Mouse (Mus musculus): ENCODE measurements at regions not wholly inside any gene's neighbourhood (a gene's known extent, or its start where the extent isn't known, plus 50 kb on each side); places are given as distances from the start of the nearest gene placed in this dataset.

DNA sequence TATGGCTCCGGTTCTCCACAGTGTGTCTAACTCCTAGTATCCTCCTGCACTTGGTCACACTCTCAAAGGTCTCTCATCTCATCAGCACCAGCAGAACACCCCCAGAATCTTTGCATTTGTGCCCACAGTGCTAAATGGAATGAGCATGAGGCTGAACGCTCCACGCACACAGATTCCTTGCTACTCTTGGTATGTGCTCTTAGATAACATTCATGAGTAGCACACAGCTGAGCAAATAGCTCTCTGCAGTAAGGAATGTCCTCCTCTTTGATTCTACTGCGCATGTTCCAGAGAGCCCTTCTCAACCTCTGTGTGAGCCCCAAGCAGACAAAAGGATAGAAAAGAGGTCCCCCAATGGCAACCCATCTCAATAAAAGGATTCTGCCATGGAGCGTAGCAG lies 326.1 kb upstream of the Zfp637 start:
- DNase-seq (ENCODE audit: low spot score) (no peak), ATAC-seq (ENCODE audit: low FRiP score, low read depth) (no peak)

DNA sequence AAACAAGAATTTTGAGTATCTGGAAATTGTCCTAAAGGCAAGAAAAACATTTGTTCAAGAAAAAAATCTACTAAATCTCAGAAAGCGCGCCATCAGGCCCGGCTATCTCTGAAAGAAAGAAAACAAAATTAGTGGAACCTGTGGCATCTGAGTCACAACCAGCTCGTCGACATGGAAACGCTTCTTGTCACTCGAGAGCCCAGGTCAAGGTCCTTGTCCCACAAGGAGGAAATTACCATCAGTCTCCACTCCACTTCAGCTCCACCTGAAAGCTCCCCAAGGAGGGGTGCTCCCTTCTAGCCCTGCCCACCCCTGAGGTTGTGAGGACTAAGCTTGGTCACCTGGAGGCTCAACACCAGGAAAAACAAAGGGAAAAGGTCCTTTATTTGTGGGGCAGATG lies 324.1 kb upstream of the Zfp637 start:
- Histone ChIP-seq H3K27ac (replicated peaks; ENCODE audit: low read depth, low read length) (no peak overlapping the region), H3K4me1 (ENCODE audit: control insufficient read depth, insufficient read depth, low read length) (peaks cover 3% of the 10 kb centered on the region; the same call in 1 of the 2 replicates), H3K27me3 (ENCODE audit: control insufficient read depth, insufficient read depth, low read length) (no peaks in the 10 kb centered on the region), H3K4me2 (replicated peaks; ENCODE audit: low read depth, low read length, severe bottlenecking) (no peak overlapping the region), H3K4me3 (replicated peaks; ENCODE audit: low read length) (no peak overlapping the region), H3K9ac (ENCODE audit: low read depth, low read length, severe bottlenecking) (no peak overlapping the region), H3K36me3 (ENCODE audit: control insufficient read depth, insufficient read depth, low read length) (no peaks in the 10 kb centered on the region), H3K9me3 (ENCODE audit: control insufficient read depth, low read length) (no peaks in the 10 kb centered on the region)
- no peak for DNase-seq (ENCODE audit: low spot score)
- WGBS = 58% methylated on average over 7 of the region's 7 CpGs
- no peak for TF ChIP-seq POLR2A (IDR thresholded peaks at IDR 0.05; ENCODE audit: borderline replicate concordance, extremely low read depth, insufficient read depth, insufficient read length)
- no peak for ATAC-seq (ENCODE audit: low FRiP score, low read depth)

More for the DNA sequence above, 326.1 kb upstream of the Zfp637 start:
- WGBS = 90% methylated on average over 5 of the region's 5 CpGs
- Histone ChIP-seq H3K9ac (ENCODE audit: low read depth, low read length, severe bottlenecking) (no peak overlapping the region), H3K4me3 (replicated peaks; ENCODE audit: low read length) (no peak overlapping the region), H3K27me3 (ENCODE audit: control insufficient read depth, insufficient read depth, low read length) (no peaks in the 10 kb centered on the region), H3K27ac (replicated peaks; ENCODE audit: low read depth, low read length) (no peak overlapping the region), H3K9me3 (ENCODE audit: control insufficient read depth, low read length) (no peaks in the 10 kb centered on the region), H3K4me2 (replicated peaks; ENCODE audit: low read depth, low read length, severe bottlenecking) (no peak overlapping the region), H3K4me1 (ENCODE audit: control insufficient read depth, insufficient read depth, low read length) (peaks cover 8% of the 10 kb centered on the region), H3K36me3 (ENCODE audit: control insufficient read depth, insufficient read depth, low read length) (no peaks in the 10 kb centered on the region)
- no peak for TF ChIP-seq POLR2A (IDR thresholded peaks at IDR 0.05; ENCODE audit: borderline replicate concordance, extremely low read depth, insufficient read depth, insufficient read length)

DNA sequence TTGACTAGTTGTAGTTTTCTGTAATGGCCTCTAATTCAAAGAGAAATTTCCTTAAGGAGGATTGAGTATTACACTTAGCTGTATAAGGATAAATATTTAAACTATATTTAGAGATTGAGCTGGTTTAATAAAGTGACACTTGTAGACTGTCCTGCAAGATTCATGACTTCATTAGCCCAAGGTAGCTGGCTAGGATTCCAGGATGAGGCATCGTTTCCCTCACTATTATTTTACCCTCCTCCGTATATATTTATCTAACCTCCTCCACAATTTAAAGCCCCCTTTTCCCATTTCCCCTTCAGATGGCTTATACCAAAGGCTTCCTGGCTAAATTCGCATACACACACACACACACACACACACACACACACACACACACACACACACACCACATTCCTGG lies 322.0 kb upstream of the Zfp637 start:
- no peaks in the 10 kb centered on the region for H3K36me3 ChIP-seq (ENCODE audit: control insufficient read depth, insufficient read depth, low read length)
- H3K9me3 ChIP-seq (ENCODE audit: control insufficient read depth, low read length) = no peaks in the 10 kb centered on the region
- DNase-seq (ENCODE audit: low spot score) (no peak), ATAC-seq (ENCODE audit: low FRiP score, low read depth) (no peak)
- no peak for TF ChIP-seq POLR2A (IDR thresholded peaks at IDR 0.05; ENCODE audit: borderline replicate concordance, extremely low read depth, insufficient read depth, insufficient read length)
- no peaks in the 10 kb centered on the region for H3K27me3 ChIP-seq (ENCODE audit: control insufficient read depth, insufficient read depth, low read length)
- H3K4me1 ChIP-seq (ENCODE audit: control insufficient read depth, insufficient read depth, low read length) = peaks cover 3% of the 10 kb centered on the region; the same call in 1 of the 2 replicates
- WGBS = 73% methylated on average over 3 of the region's 3 CpGs
- no peak overlapping the region for H3K9ac ChIP-seq (ENCODE audit: low read depth, low read length, severe bottlenecking)
- H3K27ac ChIP-seq (replicated peaks; ENCODE audit: low read depth, low read length) = no peak overlapping the region
- no peak overlapping the region for H3K4me2 ChIP-seq (replicated peaks; ENCODE audit: low read depth, low read length, severe bottlenecking)
- H3K4me3 ChIP-seq (replicated peaks; ENCODE audit: low read length) = no peak overlapping the region

DNA sequence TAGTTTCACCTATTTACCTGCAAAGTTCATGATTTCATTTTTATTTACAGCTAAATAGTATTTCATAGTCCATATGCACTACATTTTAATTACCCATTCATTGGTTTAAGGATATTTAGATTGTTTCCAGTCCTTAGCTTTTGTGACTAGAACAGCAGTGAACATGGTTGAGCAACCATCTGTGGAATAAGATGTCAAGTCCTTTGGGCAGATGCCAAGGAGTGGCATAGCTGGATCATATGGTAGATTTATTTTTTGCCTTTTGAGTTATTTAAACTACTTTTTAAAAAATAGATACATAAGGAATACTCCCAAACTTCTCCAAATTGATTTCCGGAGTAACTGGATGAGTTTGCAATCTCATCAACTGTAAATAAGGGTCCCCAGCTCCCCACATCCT lies 321.5 kb upstream of the Zfp637 start:
- H3K27me3 ChIP-seq (ENCODE audit: control insufficient read depth, insufficient read depth, low read length) = no peaks in the 10 kb centered on the region
- H3K4me2 ChIP-seq (replicated peaks; ENCODE audit: low read depth, low read length, severe bottlenecking) = no peak overlapping the region
- WGBS = 95% methylated on average over 1 of the region's 1 CpGs
- no peaks in the 10 kb centered on the region for H3K9me3 ChIP-seq (ENCODE audit: control insufficient read depth, low read length)
- H3K9ac ChIP-seq (ENCODE audit: low read depth, low read length, severe bottlenecking) = no peak overlapping the region
- no peak overlapping the region for H3K27ac ChIP-seq (replicated peaks; ENCODE audit: low read depth, low read length)
- no peak for TF ChIP-seq POLR2A (IDR thresholded peaks at IDR 0.05; ENCODE audit: borderline replicate concordance, extremely low read depth, insufficient read depth, insufficient read length)
- DNase-seq (ENCODE audit: low spot score) (no peak), ATAC-seq (ENCODE audit: low FRiP score, low read depth) (no peak)
- no peak overlapping the region for H3K4me3 ChIP-seq (replicated peaks; ENCODE audit: low read length)
- H3K36me3 ChIP-seq (ENCODE audit: control insufficient read depth, insufficient read depth, low read length) = no peaks in the 10 kb centered on the region
- H3K4me1 ChIP-seq (ENCODE audit: control insufficient read depth, insufficient read depth, low read length) = peaks cover 3% of the 10 kb centered on the region; the same call in 1 of the 2 replicates

DNA sequence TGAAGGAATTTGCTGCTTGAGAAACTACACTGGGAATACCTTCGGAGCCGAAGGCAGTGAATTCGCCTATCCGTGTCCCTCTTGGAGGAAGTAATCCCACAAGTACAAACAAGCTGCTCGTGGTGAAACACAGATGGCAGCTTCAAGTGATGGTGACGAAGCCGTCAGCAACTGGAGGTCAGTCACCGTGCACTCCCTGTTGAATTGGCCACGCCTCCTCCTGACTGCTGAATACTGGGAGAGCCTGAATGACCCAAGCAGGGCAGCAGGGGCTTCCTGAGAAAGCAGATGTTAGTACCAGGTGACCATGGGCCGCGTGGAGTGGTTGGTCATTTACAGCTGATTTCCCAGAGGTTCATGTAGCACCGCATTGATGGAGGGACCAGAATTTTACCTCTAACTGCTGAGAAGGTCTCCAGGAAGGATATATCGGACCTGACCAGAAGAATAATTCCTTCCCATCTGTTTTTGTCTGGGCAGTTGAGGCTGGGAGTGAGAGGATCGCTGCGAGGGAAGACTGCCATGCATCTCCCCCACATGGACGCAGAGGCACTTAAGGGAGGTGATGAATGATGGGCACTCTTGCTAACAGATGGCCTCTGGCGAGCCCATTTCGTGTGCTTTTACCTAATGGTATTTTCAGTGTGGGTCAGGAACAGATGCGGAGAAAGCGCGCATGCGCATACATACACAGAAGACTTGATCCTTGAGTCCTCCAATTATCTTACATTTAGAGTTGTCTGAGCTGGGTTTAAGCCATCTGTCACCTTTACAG lies 314.6 kb upstream of the Zfp637 start:
- no peak overlapping the region for H3K9ac ChIP-seq (ENCODE audit: low read depth, low read length, severe bottlenecking)
- H3K27ac ChIP-seq (replicated peaks; ENCODE audit: low read depth, low read length) = no peak overlapping the region
- H3K27me3 ChIP-seq (ENCODE audit: control insufficient read depth, insufficient read depth, low read length) = no peaks in the 10 kb centered on the region
- 0 out of 2 replicates have a peak, but pooled peaks cover 3% of the 10 kb centered on the region for H3K4me1 ChIP-seq (ENCODE audit: control insufficient read depth, insufficient read depth, low read length)
- no peaks in the 10 kb centered on the region for H3K36me3 ChIP-seq (ENCODE audit: control insufficient read depth, insufficient read depth, low read length)
- no peaks in the 10 kb centered on the region for H3K9me3 ChIP-seq (ENCODE audit: control insufficient read depth, low read length)
- no peak overlapping the region for H3K4me3 ChIP-seq (replicated peaks; ENCODE audit: low read length)
- TF ChIP-seq POLR2A (IDR thresholded peaks at IDR 0.05; ENCODE audit: borderline replicate concordance, extremely low read depth, insufficient read depth, insufficient read length) = no peak
- 38% methylated on average over 22 of the region's 22 CpGs for whole genome bisulfite sequencing
- no peak overlapping the region for H3K4me2 ChIP-seq (replicated peaks; ENCODE audit: low read depth, low read length, severe bottlenecking)
- no peak for DNase-seq (ENCODE audit: low spot score)
- ATAC-seq (ENCODE audit: low FRiP score, low read depth) = no peak

All from limb, embryonic 14.5 days (tissue).